Mouse (Mus musculus): ENCODE measurements at regions not wholly inside any gene's neighbourhood (a gene's known extent, or its start where the extent isn't known, plus 50 kb on each side); places are given as distances from the start of the nearest gene placed in this dataset.
"Not testable (repeated sequence)": the region's sequence is repeated elsewhere in the genome, so short reads cannot be mapped to it uniquely, and the experiment has no call there.

GRCm38 (mm10) chr12:21784403-21784802 is 367.0 kb upstream of the Ywhaq start:
- peak; percentile 35 for DNase-seq

GRCm38 (mm10) chr12:21778717-21779116 is 361.3 kb upstream of the Ywhaq start:
- DNase-seq: peak; percentile 4

GRCm38 (mm10) chr12:21778308-21778707 is 360.9 kb upstream of the Ywhaq start:
- DNase-seq: not testable (repeated sequence)

GRCm38 (mm10) chr12:21767717-21768116 is 350.3 kb upstream of the Ywhaq start:
- DNase-seq: not testable (repeated sequence)

Measured in lung, postnatal 36 days (tissue).